Mouse (Mus musculus) A20 (cell line): ENCODE results near the gene St6galnac1.
"Not testable (repeated sequence)": the region's sequence is repeated elsewhere in the genome, so short reads cannot be mapped to it uniquely, and the experiment has no call there.

ENCODE experiments used
- DNase-seq: peaks from one replicate; pipeline ENCODE4 v3.0.0-alpha.2; 2011; ENCODE audit warnings: low read depth, low spot score

The St6galnac1 gene

GRCm38 (mm10) chr11:116775407-116775806 is at the start of gene St6galnac1:
Gene St6galnac1 (minus strand): TSS chr11:116775507.
- DNase-seq, result peak; percentile 0

DNA sequence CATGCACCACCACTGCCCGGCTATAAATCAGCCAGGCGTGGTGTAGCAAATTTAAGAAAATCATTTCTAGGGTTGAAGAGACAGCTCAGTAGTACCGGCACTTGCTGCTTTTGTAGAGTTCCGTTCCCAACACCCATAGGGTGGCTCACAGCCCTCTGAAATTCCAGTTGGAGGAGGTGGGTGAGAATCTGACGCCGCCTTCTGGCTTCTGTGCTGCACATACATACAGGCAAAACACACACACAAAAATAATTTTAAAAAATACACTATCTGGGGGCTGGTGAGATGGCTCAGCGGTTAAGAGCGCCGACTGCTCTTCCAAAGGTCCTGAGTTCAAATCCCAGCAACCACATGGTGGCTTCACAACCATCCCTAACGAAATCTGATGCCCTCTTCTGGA is 48.6 kb upstream of the St6galnac1 start:
- DNase-seq, result not testable (repeated sequence)

DNA sequence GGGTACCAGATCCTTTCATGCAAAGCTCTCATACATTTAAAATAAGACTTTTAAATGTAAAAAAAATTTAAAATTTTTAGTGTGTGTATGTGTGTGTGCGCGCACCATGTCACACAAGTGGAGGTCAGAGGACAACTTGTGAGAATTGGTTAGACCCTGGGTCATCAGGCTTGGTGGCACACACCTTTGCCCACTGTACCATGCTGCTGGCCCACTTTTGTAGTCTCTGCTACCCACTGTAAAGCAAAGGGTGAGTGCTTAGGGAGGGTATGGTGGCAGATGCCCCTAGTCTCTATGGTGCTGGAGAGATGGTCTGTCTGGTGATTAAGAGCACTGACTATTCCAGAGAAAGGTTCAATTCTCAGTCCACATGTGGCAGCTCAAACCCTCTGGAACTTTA is 47.9 kb upstream of the St6galnac1 start:
- no peak for DNase-seq

DNA sequence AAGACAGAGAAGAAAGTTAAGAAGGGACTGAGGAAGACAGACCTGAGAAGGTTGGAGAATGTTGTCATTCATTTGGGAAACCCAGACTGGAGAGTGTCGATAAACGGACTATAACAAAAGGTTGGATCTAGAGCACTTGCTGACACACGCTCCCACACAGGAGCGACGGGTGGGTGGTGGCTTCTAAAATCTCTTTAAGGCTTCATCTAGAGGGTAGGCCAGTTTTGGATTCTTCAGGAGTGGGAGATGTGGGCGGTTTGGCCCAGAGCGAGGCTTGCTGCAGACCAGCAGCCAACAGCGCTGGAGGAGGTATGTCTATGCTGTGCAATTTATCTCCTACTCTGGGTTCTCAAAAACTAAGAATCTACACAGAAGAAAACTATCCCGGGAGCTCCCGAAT is 47.3 kb upstream of the St6galnac1 start:
- DNase-seq, result no peak

- DNase-seq, result no peak
Observed at GRCm38 (mm10) chr11:116822215-116822614, 46.9 kb upstream of the St6galnac1 start.

- no peak for DNase-seq
Observed at GRCm38 (mm10) chr11:116821057-116821940, 46.0 kb upstream of the St6galnac1 start.

- no peak for DNase-seq
Observed at GRCm38 (mm10) chr11:116819932-116820593, 44.8 kb upstream of the St6galnac1 start.

- DNase-seq, result no peak
Observed at GRCm38 (mm10) chr11:116818722-116819121, 43.4 kb upstream of the St6galnac1 start.

- no peak for DNase-seq
Observed at GRCm38 (mm10) chr11:116817567-116817966, 42.3 kb upstream of the St6galnac1 start.

DNA sequence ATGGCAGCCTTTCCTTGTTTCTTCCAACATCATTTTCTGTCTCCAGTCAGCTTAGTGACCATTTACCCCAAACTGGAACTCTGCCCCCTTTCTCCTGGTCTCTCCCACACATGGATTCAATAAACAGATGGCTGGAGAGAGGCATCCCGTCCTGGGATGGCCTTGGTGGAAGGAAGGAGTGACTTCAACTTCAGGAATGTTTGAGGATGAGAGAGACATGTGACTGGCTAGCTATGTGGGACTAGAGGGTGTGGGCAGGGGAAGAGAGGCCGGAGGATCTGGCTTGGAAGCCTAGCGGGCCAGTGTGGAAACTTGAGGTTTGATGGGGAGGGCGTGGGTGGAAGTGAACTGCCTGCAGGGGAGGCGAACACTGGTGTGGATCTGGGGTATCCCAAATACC is 41.5 kb upstream of the St6galnac1 start:
- DNase-seq, result no peak

DNA sequence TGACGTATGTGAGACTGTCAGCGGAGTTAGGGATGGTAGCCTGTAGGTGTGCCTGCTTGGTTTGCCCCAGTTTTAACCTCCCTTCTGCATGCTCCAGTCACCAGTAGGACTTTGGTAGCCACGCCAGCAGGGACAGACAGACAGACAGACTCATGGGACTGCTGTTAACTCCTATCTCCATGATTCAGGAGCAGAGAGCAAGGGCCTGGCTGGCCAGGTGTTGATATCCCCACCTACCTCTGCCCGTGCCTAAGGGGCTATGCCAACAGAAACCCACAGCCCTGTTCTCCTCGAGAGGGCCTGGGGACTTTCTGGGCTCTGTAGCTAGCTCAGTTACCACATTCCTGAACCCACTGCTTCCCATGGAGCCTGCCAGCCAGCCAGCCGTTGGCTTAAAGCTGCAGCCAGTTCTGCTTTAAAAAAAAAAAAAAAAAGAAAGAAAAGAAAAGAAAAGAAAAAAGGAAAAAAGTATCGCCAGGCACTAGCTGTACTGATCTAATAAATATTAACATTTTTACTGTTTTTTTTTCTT is 39.6 kb upstream of the St6galnac1 start:
- no peak for DNase-seq

DNA sequence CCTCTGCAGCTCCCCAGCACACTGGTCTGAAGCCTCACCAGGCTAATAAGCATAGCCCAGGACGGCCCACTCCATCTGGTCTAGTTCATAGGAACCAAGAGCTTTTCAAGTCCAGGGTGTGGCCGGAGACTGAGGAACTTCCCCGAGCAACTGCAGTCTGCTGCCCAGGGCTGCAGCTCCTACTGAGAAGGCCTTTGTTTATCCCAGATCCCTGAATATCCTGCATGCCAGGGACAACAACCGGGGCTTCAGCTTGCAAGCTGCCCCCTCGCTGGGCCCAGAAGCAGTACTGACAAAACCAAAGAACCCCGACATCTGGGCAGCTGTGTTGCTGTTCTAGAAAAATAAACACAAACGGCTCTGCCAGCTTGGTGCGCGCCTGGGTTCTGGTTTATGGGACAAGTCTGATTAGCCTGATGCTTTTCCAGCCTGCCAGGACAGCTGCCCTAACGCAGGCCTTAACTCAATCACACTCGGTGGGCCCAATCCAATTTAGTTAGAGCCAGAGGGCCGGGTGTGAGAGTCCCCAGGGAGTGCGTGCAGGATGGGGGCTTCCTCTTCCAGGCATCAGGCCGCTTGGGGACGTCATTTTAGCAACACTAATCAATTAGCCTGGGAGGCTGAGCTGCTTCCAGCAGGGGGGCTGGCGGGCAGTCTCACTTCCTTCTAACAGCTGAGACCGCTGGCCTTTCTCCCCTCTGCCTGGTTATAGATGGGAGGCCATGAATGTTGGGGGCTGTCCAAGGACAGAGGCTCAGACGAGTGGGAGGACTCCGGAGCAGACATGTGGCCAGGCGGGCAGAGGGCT is 39.0 kb upstream of the St6galnac1 start:
- peak; percentile 61 for DNase-seq

GRCm38 (mm10) chr11:116813610-116814009 is 38.3 kb upstream of the St6galnac1 start:
- DNase-seq, result no peak

DNA sequence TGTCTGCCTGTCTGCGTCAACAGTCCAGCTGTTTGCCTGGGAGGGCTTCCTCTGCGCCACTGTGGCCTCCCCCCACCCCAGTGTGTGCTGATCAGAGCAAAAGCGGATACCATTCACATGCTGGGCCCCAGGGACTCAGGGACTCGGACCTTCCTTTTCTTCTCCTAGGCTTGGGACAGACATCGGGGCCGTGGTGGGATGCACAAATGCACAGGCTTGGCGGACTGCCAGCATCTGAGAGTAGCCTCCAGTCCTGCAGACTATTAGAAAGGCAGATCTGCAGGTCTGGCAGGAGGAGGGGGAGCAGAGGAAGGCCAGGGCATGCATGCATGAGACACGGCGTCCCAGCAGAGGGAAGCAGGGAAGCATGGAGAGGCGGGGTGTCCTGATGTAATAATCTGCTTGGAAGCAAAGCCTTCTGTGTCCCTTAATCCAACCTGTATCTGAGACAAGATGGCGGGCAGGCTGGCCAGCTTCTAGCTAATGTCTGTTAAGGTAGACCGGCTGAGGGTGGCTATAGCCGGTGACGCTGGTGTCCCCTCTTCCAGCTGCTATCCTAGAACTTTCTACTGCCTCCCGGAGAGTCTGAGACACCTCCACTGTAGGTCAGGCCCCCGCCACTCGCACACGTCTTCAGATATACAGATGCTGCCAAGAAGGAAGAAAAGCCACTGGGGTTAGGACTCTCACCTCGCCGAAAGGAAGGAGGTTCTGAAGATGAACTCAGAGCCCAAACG is 37.7 kb upstream of the St6galnac1 start:
- DNase-seq, result no peak

GRCm38 (mm10) chr11:116810983-116811901 is 35.9 kb upstream of the St6galnac1 start:
- no peak for DNase-seq

DNA sequence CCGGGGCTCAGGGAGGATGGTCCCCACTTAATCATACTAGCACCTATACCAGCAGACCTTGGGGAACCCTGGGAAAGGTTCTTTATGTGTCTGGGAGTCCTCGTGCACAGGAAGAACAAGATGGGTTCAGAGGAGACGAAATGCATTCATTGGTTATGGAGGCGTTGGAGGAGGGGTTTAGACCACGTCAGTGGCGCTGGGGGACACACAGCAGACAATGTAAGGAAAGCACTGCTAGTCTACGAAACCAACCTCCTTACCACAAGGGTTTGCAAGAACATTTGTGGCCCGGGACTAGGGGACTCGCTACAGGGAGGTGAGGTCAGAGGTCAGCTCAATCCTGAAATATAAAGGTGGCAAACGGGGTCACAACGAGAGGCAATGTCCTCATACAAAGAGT is 35.2 kb upstream of the St6galnac1 start:
- no peak for DNase-seq

DNA sequence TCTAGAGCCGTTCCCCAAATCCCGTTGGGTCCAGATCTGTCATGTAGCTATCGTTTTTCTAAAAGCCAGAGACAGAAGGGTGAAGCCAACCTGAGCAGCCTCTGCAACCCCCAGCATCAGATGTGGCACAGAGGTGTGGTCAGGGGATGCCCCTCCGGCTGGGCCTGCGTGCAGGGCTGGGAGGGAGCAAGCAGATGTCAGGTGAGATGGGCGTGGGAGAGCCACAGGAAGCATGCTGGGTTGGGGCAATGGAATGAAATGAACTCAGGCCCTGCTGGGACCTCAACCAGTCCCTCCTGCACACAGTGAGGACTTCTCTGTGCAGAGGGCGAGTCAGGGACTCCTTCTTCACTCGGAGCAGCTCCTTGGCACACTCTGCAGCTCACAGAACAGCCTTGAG is 34.2 kb upstream of the St6galnac1 start:
- DNase-seq, result peak; percentile 42

GRCm38 (mm10) chr11:116808811-116809395 is 33.6 kb upstream of the St6galnac1 start:
- DNase-seq, result no peak

- peak; percentile 77 for DNase-seq
Observed at GRCm38 (mm10) chr11:116807938-116808606, 32.8 kb upstream of the St6galnac1 start.
